Mouse (Mus musculus): ENCODE measurements around the gene Etv6. TPM values are rescaled to one million over a fixed set of nuclear protein-coding genes. Genes with fewer than 3 reads are reported as not detected.

Etv6 gene
- polyA plus RNA-seq, 1 experiment, result 16.3 TPM

- Histone ChIP-seq H3K27me3 (replicated peaks; ENCODE audit: control insufficient read depth, insufficient read depth, low read length) (no peaks in the 10 kb centered on the region), H3K27ac (ENCODE audit: insufficient read depth, low read depth, low read length) (no peak overlapping the region), H3K36me3 (ENCODE audit: control insufficient read depth, insufficient read depth, low read length) (no peaks in the 10 kb centered on the region), H3K4me3 (ENCODE audit: insufficient read depth, low read depth, low read length) (no peak overlapping the region), H3K4me1 (ENCODE audit: control insufficient read depth, insufficient read depth, low read length) (0 out of 2 replicates have a peak, but pooled peaks cover 3% of the 10 kb centered on the region)
- DNase-seq, result no peak
- TF ChIP-seq POLR2A (IDR thresholded peaks at IDR 0.05; ENCODE audit: low read depth, low read length) (no peak), CTCF (conservative IDR thresholded peaks at IDR 0.05; ENCODE audit: insufficient read depth, insufficient read length, low read depth, low read length) (no peak)
- WGBS, result 77% methylated on average over 13 of the region's 13 CpGs
These were observed 175.4 kb downstream of the Etv6 start for GRCm38 (mm10) chr6:134210675-134211457.

DNA sequence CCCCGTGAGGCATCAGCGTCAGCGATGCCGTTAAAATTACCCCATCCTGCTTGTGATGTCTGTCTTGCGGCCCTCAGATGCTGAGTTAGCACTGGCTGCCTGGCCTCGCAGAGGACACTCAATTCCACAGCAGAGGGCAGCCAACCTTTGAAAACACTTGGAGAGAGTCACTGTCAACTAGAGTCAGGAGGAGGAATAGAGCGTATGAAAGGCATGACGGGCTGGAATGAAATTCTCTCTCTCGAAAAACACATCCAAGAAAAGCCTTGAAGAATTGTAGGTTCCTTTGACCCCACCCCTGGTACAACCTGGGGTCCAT is 175.9 kb downstream of the Etv6 start:
- H3K4me1 ChIP-seq (ENCODE audit: control insufficient read depth, insufficient read depth, low read length), result 0 out of 2 replicates have a peak, but pooled peaks cover 3% of the 10 kb centered on the region
- no peaks in the 10 kb centered on the region for H3K27me3 ChIP-seq (replicated peaks; ENCODE audit: control insufficient read depth, insufficient read depth, low read length)
- TF ChIP-seq CTCF (conservative IDR thresholded peaks at IDR 0.05; ENCODE audit: insufficient read depth, insufficient read length, low read depth, low read length) (no peak), POLR2A (IDR thresholded peaks at IDR 0.05; ENCODE audit: low read depth, low read length) (no peak)
- 58% methylated on average over 9 of the region's 9 CpGs for WGBS
- peak; percentile 45 for DNase-seq
- no peak overlapping the region for H3K27ac ChIP-seq (ENCODE audit: insufficient read depth, low read depth, low read length)
- H3K4me3 ChIP-seq (ENCODE audit: insufficient read depth, low read depth, low read length), result no peak overlapping the region
- H3K36me3 ChIP-seq (ENCODE audit: control insufficient read depth, insufficient read depth, low read length), result no peaks in the 10 kb centered on the region

GRCm38 (mm10) chr6:134217747-134218146 is 182.2 kb downstream of the Etv6 start:
- Histone ChIP-seq H3K4me3 (ENCODE audit: insufficient read depth, low read depth, low read length) (no peak overlapping the region), H3K27me3 (replicated peaks; ENCODE audit: control insufficient read depth, insufficient read depth, low read length) (no peaks in the 10 kb centered on the region), H3K36me3 (ENCODE audit: control insufficient read depth, insufficient read depth, low read length) (no peaks in the 10 kb centered on the region), H3K27ac (ENCODE audit: insufficient read depth, low read depth, low read length) (no peak overlapping the region), H3K4me1 (ENCODE audit: control insufficient read depth, insufficient read depth, low read length) (peaks cover 29% of the 10 kb centered on the region)
- TF ChIP-seq CTCF (conservative IDR thresholded peaks at IDR 0.05; ENCODE audit: insufficient read depth, insufficient read length, low read depth, low read length), result no peak
- no peak for TF ChIP-seq POLR2A (IDR thresholded peaks at IDR 0.05; ENCODE audit: low read depth, low read length)
- 88% methylated on average over 6 of the region's 6 CpGs for WGBS
- no peak for DNase-seq

- DNase-seq, result no peak
- no peak overlapping the region for H3K27ac ChIP-seq (ENCODE audit: insufficient read depth, low read depth, low read length)
- H3K27me3 ChIP-seq (replicated peaks; ENCODE audit: control insufficient read depth, insufficient read depth, low read length), result no peaks in the 10 kb centered on the region
- H3K36me3 ChIP-seq (ENCODE audit: control insufficient read depth, insufficient read depth, low read length), result no peaks in the 10 kb centered on the region
- no peak for TF ChIP-seq POLR2A (IDR thresholded peaks at IDR 0.05; ENCODE audit: low read depth, low read length)
- no peak for TF ChIP-seq CTCF (conservative IDR thresholded peaks at IDR 0.05; ENCODE audit: insufficient read depth, insufficient read length, low read depth, low read length)
- no peak overlapping the region for H3K4me3 ChIP-seq (ENCODE audit: insufficient read depth, low read depth, low read length)
- H3K4me1 ChIP-seq (ENCODE audit: control insufficient read depth, insufficient read depth, low read length), result peaks cover 34% of the 10 kb centered on the region
- 82% methylated on average over 3 of the region's 3 CpGs for WGBS
These were observed 182.9 kb downstream of the Etv6 start for GRCm38 (mm10) chr6:134218441-134218840.

DNA sequence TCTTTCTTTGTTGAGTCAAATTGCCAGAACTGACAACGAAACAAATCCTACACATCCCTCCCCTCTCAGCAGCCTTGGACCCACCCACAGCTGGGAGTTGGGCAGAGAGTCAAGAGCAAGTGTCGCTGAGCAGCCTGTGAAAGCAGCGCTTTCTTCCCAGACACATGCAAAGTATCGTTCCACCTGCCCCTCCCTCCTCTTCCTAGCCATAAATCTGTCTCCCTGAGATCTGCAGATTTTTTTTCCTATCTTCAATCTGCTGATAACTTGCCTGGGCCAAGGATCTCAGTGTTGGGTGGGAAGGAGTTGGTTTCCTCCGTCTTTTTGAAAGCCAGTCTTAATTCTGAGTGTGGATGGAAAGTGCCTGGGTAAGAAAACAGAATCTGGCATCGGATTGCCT is 183.9 kb downstream of the Etv6 start:
- Histone ChIP-seq H3K27me3 (replicated peaks; ENCODE audit: control insufficient read depth, insufficient read depth, low read length) (no peaks in the 10 kb centered on the region), H3K36me3 (ENCODE audit: control insufficient read depth, insufficient read depth, low read length) (no peaks in the 10 kb centered on the region), H3K27ac (ENCODE audit: insufficient read depth, low read depth, low read length) (no peak overlapping the region), H3K4me3 (ENCODE audit: insufficient read depth, low read depth, low read length) (no peak overlapping the region), H3K4me1 (ENCODE audit: control insufficient read depth, insufficient read depth, low read length) (peaks cover 34% of the 10 kb centered on the region)
- TF ChIP-seq POLR2A (IDR thresholded peaks at IDR 0.05; ENCODE audit: low read depth, low read length) (no peak), CTCF (conservative IDR thresholded peaks at IDR 0.05; ENCODE audit: insufficient read depth, insufficient read length, low read depth, low read length) (no peak)
- DNase-seq, result peak; percentile 67
- WGBS, result 28% methylated on average over 6 of the region's 6 CpGs

- Histone ChIP-seq H3K27ac (ENCODE audit: insufficient read depth, low read depth, low read length) (peak overlapping the region; percentile 57), H3K36me3 (ENCODE audit: control insufficient read depth, insufficient read depth, low read length) (no peaks in the 10 kb centered on the region), H3K4me3 (ENCODE audit: insufficient read depth, low read depth, low read length) (no peak overlapping the region), H3K4me1 (ENCODE audit: control insufficient read depth, insufficient read depth, low read length) (peaks cover 34% of the 10 kb centered on the region), H3K27me3 (replicated peaks; ENCODE audit: control insufficient read depth, insufficient read depth, low read length) (no peaks in the 10 kb centered on the region)
- DNase-seq, result peak; percentile 75
- 44% methylated on average over 13 of the region's 13 CpGs for WGBS
- TF ChIP-seq CTCF (conservative IDR thresholded peaks at IDR 0.05; ENCODE audit: insufficient read depth, insufficient read length, low read depth, low read length) (no peak), POLR2A (IDR thresholded peaks at IDR 0.05; ENCODE audit: low read depth, low read length) (no peak)
These were observed 184.8 kb downstream of the Etv6 start for GRCm38 (mm10) chr6:134220209-134220777.

DNA sequence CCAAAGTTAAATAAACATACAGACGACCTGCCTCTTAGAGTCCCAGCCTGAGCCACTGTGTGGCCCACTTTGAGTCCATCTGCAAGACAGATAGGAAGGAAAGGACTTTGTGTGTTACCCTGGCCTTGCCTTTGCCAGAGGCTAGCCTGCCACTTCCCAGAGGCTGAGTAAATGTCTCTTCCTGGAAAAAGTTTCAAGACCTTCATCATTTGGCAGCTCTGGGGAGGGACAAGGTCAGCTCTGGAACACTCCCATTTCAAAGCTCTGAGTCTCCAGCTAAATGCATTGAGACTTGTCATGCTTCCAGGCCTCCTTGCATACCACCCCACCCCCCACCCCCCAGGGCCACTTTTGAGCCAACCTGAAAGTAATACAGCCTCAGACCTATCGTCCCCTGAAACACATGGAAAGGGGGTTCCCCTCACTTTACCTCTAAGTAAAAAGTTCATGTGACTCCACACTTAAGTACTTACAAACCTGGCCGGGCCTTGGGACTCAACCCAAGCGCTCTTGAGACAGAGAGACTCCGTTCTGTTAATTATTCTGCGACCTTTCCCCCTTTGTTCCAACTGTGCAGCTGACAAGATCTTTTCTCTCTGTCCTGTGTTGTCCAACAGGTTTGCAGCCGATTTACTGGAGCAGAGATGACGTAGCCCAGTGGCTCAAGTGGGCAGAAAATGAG is 186.9 kb downstream of the Etv6 start:
- peak; percentile 92 for DNase-seq
- no peak for TF ChIP-seq POLR2A (IDR thresholded peaks at IDR 0.05; ENCODE audit: low read depth, low read length)
- no peak for TF ChIP-seq CTCF (conservative IDR thresholded peaks at IDR 0.05; ENCODE audit: insufficient read depth, insufficient read length, low read depth, low read length)
- WGBS, result 34% methylated on average over 8 of the region's 8 CpGs
- H3K27me3 ChIP-seq (replicated peaks; ENCODE audit: control insufficient read depth, insufficient read depth, low read length), result no peaks in the 10 kb centered on the region
- peak overlapping the region; percentile 51 for H3K27ac ChIP-seq (ENCODE audit: insufficient read depth, low read depth, low read length)
- no peaks in the 10 kb centered on the region for H3K36me3 ChIP-seq (ENCODE audit: control insufficient read depth, insufficient read depth, low read length)
- H3K4me3 ChIP-seq (ENCODE audit: insufficient read depth, low read depth, low read length), result no peak overlapping the region
- peaks cover 44% of the 10 kb centered on the region for H3K4me1 ChIP-seq (ENCODE audit: control insufficient read depth, insufficient read depth, low read length)

Measured in kidney, adult 2 months (tissue).